Mouse (Mus musculus): Measurements from ENCODE around the gene Bcl2.

- no peak for TF ChIP-seq CTCF (conservative IDR thresholded peaks at IDR 0.05; ENCODE audit: insufficient read depth, insufficient read length, low read depth, low read length)
- TF ChIP-seq POLR2A (IDR thresholded peaks at IDR 0.05; ENCODE audit: low read depth, low read length) = no peak
These were observed 51.6 kb downstream of the Bcl2 start for GRCm38 (mm10) chr1:106662486-106662885.

Measured in kidney, adult 2 months (tissue).